Mouse (Mus musculus): ENCODE data around the gene Pgghg.
"Not testable (repeated sequence)": the region's sequence is repeated elsewhere in the genome, so short reads cannot be mapped to it uniquely, and the experiment has no call there.

Gene Pgghg

GRCm38 (mm10) chr7:140955758-140956555 lies 14.8 kb downstream of the Pgghg start, which contains the start of the genes Gm45717 and Ifitm2:
Gene Gm45717, minus strand, starts transcription at chr7:140955937.
Gene Ifitm2, minus strand, starts transcription at chr7:140955987.
- DNase-seq (ENCODE audit: low read depth, low spot score): peak; percentile 97

- DNase-seq (ENCODE audit: low read depth, low spot score): peak; percentile 52
Measured at GRCm38 (mm10) chr7:140956556-140956869, 15.3 kb downstream of the Pgghg start.

GRCm38 (mm10) chr7:140959181-140959901 lies 18.1 kb downstream of the Pgghg start:
- peak; percentile 96 for DNase-seq (ENCODE audit: low read depth, low spot score)

GRCm38 (mm10) chr7:140960026-140960425 lies 18.8 kb downstream of the Pgghg start:
- DNase-seq (ENCODE audit: low read depth, low spot score): peak; percentile 81

- DNase-seq (ENCODE audit: low read depth, low spot score): no peak
Measured at GRCm38 (mm10) chr7:140961416-140961815, 20.2 kb downstream of the Pgghg start.

- peak; percentile 85 for DNase-seq (ENCODE audit: low read depth, low spot score)
Measured at GRCm38 (mm10) chr7:140962733-140963132, 21.5 kb downstream of the Pgghg start.

- no peak for DNase-seq (ENCODE audit: low read depth, low spot score)
Measured at GRCm38 (mm10) chr7:140966921-140967320, 25.7 kb downstream of the Pgghg start, which contains the start of gene Ifitm1. Gene Ifitm1, plus strand, starts transcription at chr7:140967221.

- peak; percentile 92 for DNase-seq (ENCODE audit: low read depth, low spot score)
Measured at GRCm38 (mm10) chr7:140967862-140968591, 26.8 kb downstream of the Pgghg start.

- DNase-seq (ENCODE audit: low read depth, low spot score): peak; percentile 56
Measured at GRCm38 (mm10) chr7:140968710-140969109, 27.5 kb downstream of the Pgghg start.

GRCm38 (mm10) chr7:140970931-140971330 lies 29.7 kb downstream of the Pgghg start:
- no peak for DNase-seq (ENCODE audit: low read depth, low spot score)

GRCm38 (mm10) chr7:140971479-140972171 lies 30.4 kb downstream of the Pgghg start:
- DNase-seq (ENCODE audit: low read depth, low spot score): no peak

GRCm38 (mm10) chr7:140973396-140974165 lies 32.4 kb downstream of the Pgghg start:
- DNase-seq (ENCODE audit: low read depth, low spot score): peak; percentile 62

GRCm38 (mm10) chr7:140974940-140975339 lies 33.7 kb downstream of the Pgghg start:
- DNase-seq (ENCODE audit: low read depth, low spot score): no peak

- DNase-seq (ENCODE audit: low read depth, low spot score): no peak
Measured at GRCm38 (mm10) chr7:140975465-140975864, 34.3 kb downstream of the Pgghg start.

GRCm38 (mm10) chr7:140976720-140977119 lies 35.5 kb downstream of the Pgghg start:
- DNase-seq (ENCODE audit: low read depth, low spot score): not testable (repeated sequence)

- DNase-seq (ENCODE audit: low read depth, low spot score): no peak
Measured at GRCm38 (mm10) chr7:140981704-140982103, 40.5 kb downstream of the Pgghg start.

- DNase-seq (ENCODE audit: low read depth, low spot score): no peak
Measured at GRCm38 (mm10) chr7:140982971-140983370, 41.8 kb downstream of the Pgghg start.

- no peak for DNase-seq (ENCODE audit: low read depth, low spot score)
Measured at GRCm38 (mm10) chr7:140987182-140988138, 46.3 kb downstream of the Pgghg start.

GRCm38 (mm10) chr7:140989022-140989421 lies 47.8 kb downstream of the Pgghg start:
- DNase-seq (ENCODE audit: low read depth, low spot score): no peak
